Mouse (Mus musculus): ENCODE data around the gene Dhx33. TPM values are rescaled to one million over a fixed set of nuclear protein-coding genes. Genes with fewer than 3 reads are reported as not detected.

Dhx33 gene
- polyA plus RNA-seq (2012; rRNA removed): 37.5 TPM in 2 replicates

GRCm38 (mm10) chr11:71004316-71004773 lies at the start of gene Dhx33:
TSS of gene Dhx33 (minus strand) at chr11:71004437.

GRCm38 (mm10) chr11:71033163-71033761 lies 29.0 kb upstream of the Dhx33 start, which contains the start of gene 6330403K07Rik:
TSS of gene 6330403K07Rik (minus strand) at chr11:71033513.

GRCm38 (mm10) chr11:71019201-71020068 lies 15.2 kb upstream of the Dhx33 start, which contains the start of the genes Mis12 and Derl2:
TSS of gene Mis12 (plus strand) at chr11:71019611.
TSS of gene Derl2 (minus strand) at chr11:71019841.

GRCm38 (mm10) chr11:70982557-70983228 lies 21.5 kb downstream of the Dhx33 start, which contains the start of gene C1qbp:
TSS of gene C1qbp (minus strand) at chr11:70983026.

GRCm38 (mm10) chr11:70969821-70970559 lies 34.2 kb downstream of the Dhx33 start, which contains the start of the genes Nup88 and Rpain:
TSS of gene Nup88 (minus strand) at chr11:70969973.
TSS of gene Rpain (plus strand) at chr11:70970213.

Other genes starting within 250 kb of the Dhx33 start
- 1.9 and 2.1 TPM in 2 replicates for gene Zfp3, start 240.2 kb downstream of the Dhx33 start, polyA plus RNA-seq (2012; rRNA removed)
- 0.83 and 0.85 TPM in 2 replicates for gene Scimp, start 191.9 kb downstream of the Dhx33 start, polyA plus RNA-seq (2012; rRNA removed)
- gene Rabep1, start 159.7 kb downstream of the Dhx33 start, polyA plus RNA-seq (2012; rRNA removed): 3.2 and 9.1 TPM in 2 replicates
- gene Nup88, start 34.5 kb downstream of the Dhx33 start, polyA plus RNA-seq (2012; rRNA removed): 24.5 and 25.8 TPM in 2 replicates
- gene Rpain, start 34.2 kb downstream of the Dhx33 start, polyA plus RNA-seq (2012; rRNA removed): 23.5 and 27.8 TPM in 2 replicates
- 270 and 676 TPM in 2 replicates for gene C1qbp, start 21.4 kb downstream of the Dhx33 start, polyA plus RNA-seq (2012; rRNA removed)
- 2.0 and 2.9 TPM in 2 replicates for gene Mis12, start 15.2 kb upstream of the Dhx33 start, polyA plus RNA-seq (2012; rRNA removed)
- 4.6 and 5.7 TPM in 2 replicates for gene Derl2, start 15.4 kb upstream of the Dhx33 start, polyA plus RNA-seq (2012; rRNA removed)
- 3.8 and 4.0 TPM in 2 replicates for gene 6330403K07Rik, start 29.1 kb upstream of the Dhx33 start, polyA plus RNA-seq (2012; rRNA removed)
- gene Nlrp1a, start 140.3 kb upstream of the Dhx33 start, polyA plus RNA-seq (2012; rRNA removed): 0.05 TPM in 2 replicates
- 0.09 and 0.15 TPM in 2 replicates for gene Nlrp1b, start 226.3 kb upstream of the Dhx33 start, polyA plus RNA-seq (2012; rRNA removed)

Measured in ovary, adult 2 months (tissue).